Mouse (Mus musculus) frontal cortex, postnatal 25 days (tissue): ENCODE data around the gene Fancl.
A peak's percentile ranks its signal among the peaks of the same experiment; 100 is the strongest.
"Not testable (repeated sequence)": the region's sequence is repeated elsewhere in the genome, so short reads cannot be mapped to it uniquely, and the experiment has no call there.

Experiments used
- DNase-seq, 2 experiments: peaks; one replicate each; pipeline ENCODE4 v3.0.0; 2022; ENCODE audit warnings: low spot score in 2 of 2

The Fancl gene

DNA sequence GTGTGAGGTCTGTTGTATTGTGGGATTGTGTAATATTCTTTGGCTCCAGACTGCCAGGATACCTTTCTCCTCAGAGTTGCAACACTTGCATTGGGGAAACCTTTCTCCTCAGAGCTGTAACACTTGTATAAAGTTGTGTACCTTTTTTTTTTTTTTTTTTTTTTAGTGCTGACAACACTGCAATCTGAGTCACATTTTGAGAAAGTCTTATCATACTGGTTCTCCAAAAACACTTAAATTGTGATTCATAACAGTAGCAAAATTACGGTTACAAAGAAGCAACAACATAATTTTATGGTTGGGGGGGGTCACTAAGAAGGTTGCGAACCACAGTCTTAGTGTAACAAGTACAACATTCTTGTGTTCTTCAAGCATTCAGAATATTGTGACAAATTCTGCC is at the start of gene Fancl:
Fancl (plus strand) TSS at position 165 of the 400 bp plus-strand sequence.
- no peak for DNase-seq

GRCm38 (mm10) chr11:26336848-26337247 is 49.1 kb upstream of the Fancl start:
- DNase-seq = no peak

- not testable (repeated sequence) for DNase-seq
Measured at GRCm38 (mm10) chr11:26370176-26370575, 15.8 kb upstream of the Fancl start.

DNA sequence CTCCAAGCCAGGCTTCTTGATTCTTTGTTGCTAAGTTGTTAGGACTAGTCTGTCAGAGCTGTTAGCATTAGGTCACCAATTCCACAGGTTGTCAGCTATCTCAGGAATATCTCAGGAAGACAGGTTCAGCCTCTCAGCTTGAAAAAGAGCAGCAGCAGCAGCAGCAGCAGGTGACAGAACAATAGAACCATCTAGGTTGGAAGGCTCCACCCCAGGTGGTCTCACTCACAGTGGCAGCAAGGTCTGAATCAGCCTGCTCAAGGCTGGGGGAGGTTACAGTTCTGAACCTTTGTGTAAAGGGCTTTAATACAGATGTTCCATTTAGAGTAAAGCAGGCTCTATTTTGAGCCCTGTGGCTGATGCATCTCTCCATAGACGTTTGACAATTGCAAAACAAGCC is 14.0 kb upstream of the Fancl start:
- DNase-seq = not testable (repeated sequence)

- DNase-seq = no peak
Measured at GRCm38 (mm10) chr11:26374132-26374531, 11.8 kb upstream of the Fancl start.

DNA sequence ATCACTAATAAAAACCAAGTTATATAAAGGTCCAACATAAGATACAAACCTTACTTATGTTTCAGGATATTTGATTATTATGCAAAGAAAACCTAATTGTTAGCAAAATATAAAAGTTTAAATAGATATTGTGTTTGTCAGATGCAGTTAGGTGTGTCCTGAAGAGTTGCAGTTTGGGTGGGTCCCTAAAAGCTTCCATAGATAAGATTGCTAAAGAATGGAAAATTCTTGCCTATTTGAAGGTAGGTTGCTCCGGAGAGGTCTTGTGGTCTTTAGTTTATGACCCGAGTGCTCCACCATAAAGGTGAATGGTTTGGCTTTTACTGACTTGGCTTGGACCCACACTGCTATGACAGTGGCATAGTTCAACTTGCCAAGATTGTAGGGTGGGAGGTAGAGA is 7.9 kb upstream of the Fancl start:
- no peak for DNase-seq

GRCm38 (mm10) chr11:26381499-26381898 is 4.4 kb upstream of the Fancl start:
- no peak for DNase-seq

- DNase-seq = no peak
Measured at GRCm38 (mm10) chr11:26386678-26387077, 743 bp downstream of the Fancl start.

DNA sequence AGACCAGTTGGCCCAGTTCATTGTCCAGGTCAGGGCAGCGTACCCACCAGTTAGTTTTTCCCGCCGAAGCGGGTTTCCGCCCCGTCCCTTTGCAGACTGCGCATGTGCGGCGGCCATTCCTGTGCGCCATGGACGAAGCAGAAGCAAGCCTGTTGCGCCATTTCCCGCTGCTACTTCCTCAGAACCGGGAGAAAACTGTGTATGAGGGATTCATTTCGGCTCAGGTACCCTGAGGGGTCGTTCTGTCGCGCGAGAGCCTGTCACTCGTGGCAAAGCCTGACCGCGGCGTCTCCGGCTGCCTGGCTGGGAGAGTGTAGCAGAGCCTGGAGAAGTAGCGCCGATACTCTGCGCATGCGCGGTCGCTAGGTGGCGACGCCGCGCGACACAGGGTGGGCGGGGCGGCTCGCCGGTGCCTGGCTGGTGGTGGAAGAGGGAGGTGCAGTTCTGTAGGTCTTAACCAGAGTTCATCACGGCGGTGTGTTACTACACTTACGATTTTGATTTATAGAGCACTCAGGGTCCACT is 1.2 kb downstream of the Fancl start:
- peak; percentile 87 to 91 for DNase-seq

- no peak for DNase-seq
Measured at GRCm38 (mm10) chr11:26395561-26395960, 9.6 kb downstream of the Fancl start.

DNA sequence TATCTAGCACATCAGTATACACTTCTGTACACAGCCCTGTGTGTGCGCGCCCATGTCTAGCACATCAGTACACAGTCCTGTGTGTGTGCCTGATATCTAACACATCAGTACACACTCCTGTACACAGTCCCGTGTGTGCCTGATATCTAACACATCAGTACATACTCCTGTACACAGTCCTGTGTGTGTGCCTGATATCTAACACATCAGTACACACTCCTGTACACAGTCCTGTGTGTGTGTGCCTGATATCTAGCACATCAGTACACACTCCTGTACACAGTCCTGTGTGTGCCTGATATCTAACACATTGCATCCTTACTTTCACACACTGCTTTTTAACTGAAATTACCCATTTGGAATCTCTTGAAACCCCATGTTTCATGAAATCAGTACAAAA is 27.0 kb downstream of the Fancl start:
- no peak for DNase-seq

DNA sequence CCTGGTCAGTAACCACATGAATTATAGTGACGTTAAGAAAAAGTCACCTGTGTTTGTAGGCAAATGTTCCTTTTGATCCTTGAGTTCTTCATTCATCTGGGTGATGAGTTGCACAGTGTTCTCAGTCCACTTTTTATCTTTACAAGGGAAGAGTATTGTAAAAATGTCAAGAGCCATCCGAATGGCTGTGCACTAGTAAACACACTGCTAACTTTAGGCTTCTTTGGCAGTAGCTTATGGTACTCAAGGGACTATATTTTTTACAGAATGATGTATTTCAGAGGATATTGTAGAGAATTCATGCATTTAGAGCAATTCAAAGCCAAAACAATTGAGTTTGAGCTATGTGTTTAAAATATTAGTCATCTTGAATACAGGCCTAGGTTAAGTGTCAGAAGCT is 35.5 kb downstream of the Fancl start:
- no peak for DNase-seq

- DNase-seq = no peak
Measured at GRCm38 (mm10) chr11:26434229-26434628, 48.3 kb downstream of the Fancl start.

GRCm38 (mm10) chr11:26437818-26438217 is 51.9 kb downstream of the Fancl start:
- DNase-seq = peak in 1 of 2 experiments; percentile 5

DNA sequence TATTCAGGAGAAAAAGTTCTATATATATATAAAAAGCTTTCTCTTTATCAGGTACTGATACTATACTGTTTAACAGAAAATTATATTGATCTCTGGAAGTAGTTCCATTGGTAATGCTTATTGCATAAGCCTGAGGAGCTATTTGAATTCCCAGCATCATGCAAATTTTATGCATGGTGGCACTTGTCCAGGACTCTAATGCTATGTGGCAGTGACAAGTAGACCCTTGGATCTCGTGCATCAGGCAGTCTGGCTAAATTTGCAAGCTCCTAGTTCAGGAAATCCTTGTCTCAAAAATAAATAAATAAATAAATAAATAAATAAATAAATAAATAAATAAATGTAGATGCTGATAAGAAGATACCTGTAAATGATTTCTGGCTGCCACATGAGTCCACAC is 55.2 kb downstream of the Fancl start:
- no peak for DNase-seq

- DNase-seq = no peak
Measured at GRCm38 (mm10) chr11:26444374-26444773, 58.4 kb downstream of the Fancl start.

DNA sequence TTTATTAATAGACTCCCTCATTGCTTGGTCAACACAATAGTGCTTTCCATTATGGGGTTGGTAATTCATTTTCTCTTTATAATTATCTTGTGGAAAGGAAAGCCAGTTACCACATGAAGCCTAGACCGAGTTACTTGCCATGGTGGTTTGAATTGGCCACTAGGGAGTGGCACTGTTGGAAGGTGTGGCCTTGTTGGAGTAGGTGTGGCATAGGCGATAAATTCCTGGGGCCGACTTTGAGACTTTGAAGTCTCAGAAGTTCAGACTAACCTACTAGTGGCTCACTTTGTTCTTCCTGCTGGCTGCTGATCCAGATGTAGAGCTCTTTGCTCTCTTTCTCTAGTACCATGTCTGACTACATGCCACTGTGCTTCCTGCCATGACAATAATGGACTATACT is 63.9 kb downstream of the Fancl start:
- DNase-seq = no peak

DNA sequence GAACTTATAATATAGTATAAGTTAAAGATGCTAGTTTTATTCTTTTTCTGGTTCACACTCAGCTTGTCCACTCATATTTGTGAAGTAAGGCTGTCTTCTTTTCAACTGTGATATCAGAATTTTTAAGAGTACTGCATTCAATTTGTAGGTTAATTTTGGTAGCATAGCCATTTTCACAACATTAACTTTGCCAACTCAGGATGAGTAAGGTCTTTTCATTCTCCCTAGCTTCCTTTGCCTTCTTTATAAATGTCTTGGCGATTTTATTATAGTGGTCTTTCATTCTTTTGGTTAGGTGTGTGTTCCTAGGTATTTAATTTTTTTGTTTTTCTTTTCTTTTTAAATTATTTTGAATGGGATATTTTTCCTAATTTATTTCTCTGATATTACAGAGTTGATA is 64.7 kb downstream of the Fancl start:
- DNase-seq = no peak

DNA sequence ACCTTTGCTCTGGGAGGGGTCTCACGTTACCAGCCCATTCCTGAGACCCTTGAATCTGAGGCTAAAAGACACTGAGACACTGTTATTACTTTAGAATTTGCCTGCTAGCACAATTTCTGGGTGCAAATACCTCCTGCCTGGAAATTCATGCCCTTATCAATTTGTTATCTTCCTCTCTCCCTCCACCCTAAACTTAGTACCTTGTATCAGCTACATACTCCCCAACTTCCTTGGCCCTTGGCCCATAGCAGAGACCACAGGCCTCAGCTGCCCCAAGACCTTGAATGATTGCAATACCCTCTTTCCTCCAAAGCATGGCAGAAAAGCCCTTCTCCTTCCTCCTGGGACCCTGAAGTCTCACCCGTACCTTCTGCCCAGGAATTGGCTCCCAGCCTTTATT is 65.3 kb downstream of the Fancl start:
- no peak for DNase-seq

- no peak for DNase-seq
Measured at GRCm38 (mm10) chr11:26452693-26453092, 66.8 kb downstream of the Fancl start.

DNA sequence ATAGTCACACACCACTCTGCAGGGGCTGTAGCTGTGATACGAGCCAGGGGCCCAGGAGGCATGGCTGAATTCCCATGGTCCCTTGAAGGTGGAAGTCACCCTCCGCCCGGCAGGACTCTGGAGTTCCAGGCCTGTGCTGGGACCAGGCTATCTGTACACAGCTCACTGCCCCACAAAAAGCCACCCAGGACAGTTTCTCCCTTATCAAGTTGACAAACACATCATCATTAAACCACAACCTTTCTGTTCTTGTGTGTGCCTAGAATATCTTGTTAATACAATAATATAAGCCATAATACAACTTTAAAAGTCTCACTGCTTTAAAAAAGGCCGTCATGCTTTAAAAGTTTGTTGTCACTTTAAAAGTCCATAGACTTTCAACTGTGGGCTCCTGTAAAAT is 68.1 kb downstream of the Fancl start:
- no peak for DNase-seq

GRCm38 (mm10) chr11:26477037-26477739 is 91.3 kb downstream of the Fancl start:
- no peak for DNase-seq

DNA sequence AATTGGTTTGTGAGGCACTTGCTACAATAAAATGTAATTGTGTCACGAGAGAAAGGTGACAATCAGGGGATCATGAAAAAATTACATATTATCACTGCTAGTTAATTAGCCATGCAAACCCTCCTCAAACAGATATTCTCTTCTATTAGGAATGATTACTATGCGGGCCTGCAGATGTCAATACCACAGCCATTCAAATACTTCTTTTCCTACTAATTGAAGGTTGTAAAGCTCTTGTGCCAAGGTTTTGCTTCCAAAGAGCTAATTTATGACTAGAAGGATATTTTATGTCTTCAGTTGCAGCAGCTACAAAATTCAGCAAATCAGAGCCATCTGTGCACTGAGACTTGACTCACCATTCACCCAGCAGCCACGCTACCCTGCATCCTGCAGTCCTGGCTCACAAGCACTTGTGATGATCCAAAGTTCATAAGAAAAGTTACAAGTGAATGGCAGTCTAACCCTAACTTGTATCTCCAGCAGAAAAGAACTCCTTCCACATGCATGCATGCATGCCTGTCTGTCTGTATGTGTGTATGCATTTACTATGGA is 95.8 kb downstream of the Fancl start:
- no peak for DNase-seq
